Mouse (Mus musculus): Measurements from ENCODE around the gene Olfr519. TPM values are rescaled to one million over a fixed set of nuclear protein-coding genes. Genes with fewer than 3 reads are reported as not detected.

The Olfr519 gene
- polyA plus RNA-seq (2014; fragmentation: Nextera tagmentation; extraction: Ambion mirVana), result not detected in 2 replicates

DNA sequence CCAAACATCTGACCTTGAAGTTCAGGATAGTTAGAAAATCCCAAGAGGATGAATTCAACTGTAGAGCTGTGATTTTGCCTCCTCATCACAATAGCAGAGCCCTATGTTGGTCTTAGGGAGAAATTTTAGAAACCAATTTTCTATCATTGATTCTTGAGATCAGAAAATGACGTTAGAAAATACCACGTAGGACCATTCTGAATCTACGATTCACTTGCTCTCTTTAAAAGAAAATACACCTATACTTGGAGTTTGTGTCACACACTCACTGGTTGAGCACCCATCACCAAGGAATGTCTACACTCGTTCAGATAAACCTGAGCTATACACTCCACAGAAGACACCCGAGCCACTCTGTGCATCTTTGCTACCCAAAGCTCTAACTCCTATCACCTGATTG lies at the start of gene Olfr519:
TSS of gene Olfr519 (minus strand) at position 101 of the 400 bp plus-strand sequence.
- Histone ChIP-seq H3K9ac (ENCODE audit: low read depth, low read length) (no peak within 1 kb of the TSS), H3K4me1 (ENCODE audit: control insufficient read depth, insufficient read depth, low read length) (no peaks in the 10 kb centered on the region), H3K4me3 (ENCODE audit: low read depth, low read length) (no peak within 1 kb of the TSS), H3K4me2 (ENCODE audit: low read depth, low read length) (no peak within 1 kb of the TSS), H3K27ac (replicated peaks; ENCODE audit: low read depth, low read length) (no peak within 1 kb of the TSS), H3K36me3 (ENCODE audit: control insufficient read depth, insufficient read depth, low read length) (no peaks in the 10 kb centered on the region), H3K27me3 (replicated peaks; ENCODE audit: control insufficient read depth, insufficient read depth, low read length) (no peaks in the 10 kb centered on the region), H3K9me3 (ENCODE audit: control insufficient read depth, low read length) (no peaks in the 10 kb centered on the region)
- ATAC-seq (ENCODE audit: low read depth) (no peak), DNase-seq (ENCODE audit: low spot score) (no peak)
- WGBS, result 85% methylated on average over 5 of the region's 5 CpGs

DNA sequence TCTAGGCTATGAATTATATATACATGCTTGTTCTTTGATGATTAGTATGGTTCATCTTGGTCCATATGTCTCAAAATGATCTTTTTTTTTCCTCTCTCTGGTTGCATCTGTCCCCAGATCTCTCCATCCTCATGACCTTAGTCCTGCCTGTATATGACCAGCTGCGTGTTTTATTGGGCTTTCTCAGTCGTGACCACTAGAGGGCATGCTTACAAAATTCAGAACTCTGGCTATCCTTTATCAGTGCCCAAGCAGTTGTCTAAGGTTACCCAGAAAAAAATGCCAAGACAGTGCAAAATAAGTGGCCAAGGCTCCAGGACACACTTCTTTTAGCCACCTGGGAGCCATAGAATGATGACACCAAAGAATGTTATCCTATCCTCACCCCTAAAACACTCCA lies 49.8 kb upstream of the Olfr519 start:
- Histone ChIP-seq H3K4me3 (ENCODE audit: low read depth, low read length) (no peak overlapping the region), H3K4me2 (ENCODE audit: low read depth, low read length) (no peak overlapping the region), H3K9me3 (ENCODE audit: control insufficient read depth, low read length) (no peaks in the 10 kb centered on the region), H3K4me1 (ENCODE audit: control insufficient read depth, insufficient read depth, low read length) (no peaks in the 10 kb centered on the region), H3K36me3 (ENCODE audit: control insufficient read depth, insufficient read depth, low read length) (peaks cover 59% of the 10 kb centered on the region), H3K9ac (ENCODE audit: low read depth, low read length) (no peak overlapping the region), H3K27me3 (replicated peaks; ENCODE audit: control insufficient read depth, insufficient read depth, low read length) (peaks cover 2% of the 10 kb centered on the region; the same call in 1 of the 2 replicates), H3K27ac (replicated peaks; ENCODE audit: low read depth, low read length) (no peak overlapping the region)
- no peak for ATAC-seq (ENCODE audit: low read depth)
- WGBS, result 2% methylated on average over 2 of the region's 2 CpGs
- peak; percentile 28 for DNase-seq (ENCODE audit: low spot score)

DNA sequence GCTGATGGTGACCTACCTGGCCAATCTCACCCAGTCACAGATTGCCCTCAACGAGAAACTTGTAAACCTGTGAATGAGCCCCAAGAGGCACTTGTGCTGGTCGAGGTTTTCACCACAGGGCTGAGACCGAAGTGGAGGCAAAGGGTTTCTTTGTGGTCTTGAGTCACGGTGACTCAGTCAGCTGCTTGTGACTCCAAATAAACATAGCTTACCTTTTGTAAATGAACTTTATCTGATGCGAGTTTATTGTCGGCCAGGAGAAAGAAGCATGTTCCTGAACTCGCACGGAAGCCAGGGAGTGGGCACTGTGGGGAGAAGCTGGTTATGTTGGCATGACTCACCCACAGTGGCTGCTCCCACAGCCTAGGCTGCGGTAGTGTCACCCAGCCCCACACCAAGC lies 47.2 kb upstream of the Olfr519 start:
- Histone ChIP-seq H3K4me3 (ENCODE audit: low read depth, low read length) (no peak overlapping the region), H3K27me3 (replicated peaks; ENCODE audit: control insufficient read depth, insufficient read depth, low read length) (no peaks in the 10 kb centered on the region), H3K4me1 (ENCODE audit: control insufficient read depth, insufficient read depth, low read length) (no peaks in the 10 kb centered on the region), H3K9me3 (ENCODE audit: control insufficient read depth, low read length) (no peaks in the 10 kb centered on the region), H3K36me3 (ENCODE audit: control insufficient read depth, insufficient read depth, low read length) (peaks cover 76% of the 10 kb centered on the region), H3K4me2 (ENCODE audit: low read depth, low read length) (no peak overlapping the region), H3K27ac (replicated peaks; ENCODE audit: low read depth, low read length) (no peak overlapping the region), H3K9ac (ENCODE audit: low read depth, low read length) (no peak overlapping the region)
- ATAC-seq (ENCODE audit: low read depth) (no peak), DNase-seq (ENCODE audit: low spot score) (no peak)
- 90% methylated on average over 9 of the region's 9 CpGs for WGBS

DNA sequence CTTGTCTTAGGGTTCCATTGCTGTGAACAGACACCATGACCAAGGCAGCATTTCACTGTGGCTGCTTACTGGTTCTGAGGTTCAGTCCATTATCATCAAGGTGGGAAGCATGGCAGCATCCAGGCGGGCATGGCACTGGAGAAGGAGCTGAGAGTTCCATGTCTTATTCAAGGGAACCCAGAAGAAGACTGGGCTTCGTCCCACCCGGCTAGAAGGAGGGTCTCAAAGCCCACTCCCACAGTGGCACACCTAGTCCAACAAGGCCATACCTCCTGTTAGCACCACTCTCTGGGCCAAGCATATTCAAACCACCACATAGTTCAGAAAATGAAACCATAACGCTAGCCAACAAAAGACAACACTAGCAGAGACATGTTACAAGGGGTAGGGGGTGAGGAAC lies 42.4 kb upstream of the Olfr519 start:
- Histone ChIP-seq H3K4me2 (ENCODE audit: low read depth, low read length) (no peak overlapping the region), H3K9me3 (ENCODE audit: control insufficient read depth, low read length) (no peaks in the 10 kb centered on the region), H3K27me3 (replicated peaks; ENCODE audit: control insufficient read depth, insufficient read depth, low read length) (no peaks in the 10 kb centered on the region), H3K9ac (ENCODE audit: low read depth, low read length) (no peak overlapping the region), H3K27ac (replicated peaks; ENCODE audit: low read depth, low read length) (no peak overlapping the region), H3K4me1 (ENCODE audit: control insufficient read depth, insufficient read depth, low read length) (peaks cover 11% of the 10 kb centered on the region), H3K4me3 (ENCODE audit: low read depth, low read length) (no peak overlapping the region), H3K36me3 (ENCODE audit: control insufficient read depth, insufficient read depth, low read length) (peaks cover 43% of the 10 kb centered on the region)
- 95% methylated on average over 4 of the region's 4 CpGs for WGBS
- DNase-seq (ENCODE audit: low spot score), result no peak
- no peak for ATAC-seq (ENCODE audit: low read depth)

DNA sequence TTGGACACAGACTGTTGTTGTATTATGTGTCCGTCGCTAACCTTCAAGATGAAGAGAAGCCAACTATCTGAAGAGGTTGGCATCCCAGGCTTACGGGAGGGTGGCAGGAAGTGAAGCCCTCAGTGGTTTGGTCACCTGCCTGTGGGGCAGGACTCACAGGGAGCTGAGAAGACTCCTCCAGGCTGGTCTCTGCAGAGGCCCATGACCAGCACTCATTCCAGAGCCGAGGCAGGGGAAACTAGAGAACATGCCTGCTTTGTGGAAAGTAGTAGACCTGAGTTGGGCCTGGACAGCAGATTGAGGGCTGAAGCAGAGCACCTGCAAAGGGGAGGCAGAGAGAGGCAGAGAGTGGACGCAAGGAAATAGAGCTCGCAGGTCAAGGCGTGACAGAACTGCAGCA lies 41.2 kb upstream of the Olfr519 start:
- Histone ChIP-seq H3K27ac (replicated peaks; ENCODE audit: low read depth, low read length) (no peak overlapping the region), H3K36me3 (ENCODE audit: control insufficient read depth, insufficient read depth, low read length) (peaks cover 31% of the 10 kb centered on the region), H3K9me3 (ENCODE audit: control insufficient read depth, low read length) (no peaks in the 10 kb centered on the region), H3K9ac (ENCODE audit: low read depth, low read length) (peak overlapping the region; percentile 91), H3K4me3 (ENCODE audit: low read depth, low read length) (peak overlapping the region; percentile 82), H3K27me3 (replicated peaks; ENCODE audit: control insufficient read depth, insufficient read depth, low read length) (no peaks in the 10 kb centered on the region), H3K4me2 (ENCODE audit: low read depth, low read length) (peak overlapping the region; percentile 91), H3K4me1 (ENCODE audit: control insufficient read depth, insufficient read depth, low read length) (peaks cover 11% of the 10 kb centered on the region)
- ATAC-seq (ENCODE audit: low read depth) (no peak), DNase-seq (ENCODE audit: low spot score) (no peak)
- WGBS, result 81% methylated on average over 7 of the region's 7 CpGs

DNA sequence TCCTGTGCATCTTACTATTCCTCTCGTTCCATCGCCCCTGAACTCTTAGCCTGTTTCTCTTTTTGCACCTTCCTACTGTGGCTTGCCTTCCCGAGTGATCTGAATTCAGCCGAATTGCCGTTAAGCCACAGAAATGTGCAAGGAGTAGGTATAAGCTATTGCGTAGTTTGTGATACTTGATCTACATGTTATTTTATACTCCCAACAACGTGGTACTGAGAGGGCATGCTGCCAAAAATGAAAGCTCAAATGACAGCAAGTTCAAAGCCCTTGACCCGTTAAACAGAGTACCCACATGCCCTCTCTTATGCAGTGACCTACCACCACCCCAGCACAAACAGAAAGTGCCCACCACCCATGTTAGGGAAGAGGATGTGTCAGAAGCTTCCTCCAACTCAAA lies 40.6 kb upstream of the Olfr519 start:
- ATAC-seq (ENCODE audit: low read depth), result no peak

DNA sequence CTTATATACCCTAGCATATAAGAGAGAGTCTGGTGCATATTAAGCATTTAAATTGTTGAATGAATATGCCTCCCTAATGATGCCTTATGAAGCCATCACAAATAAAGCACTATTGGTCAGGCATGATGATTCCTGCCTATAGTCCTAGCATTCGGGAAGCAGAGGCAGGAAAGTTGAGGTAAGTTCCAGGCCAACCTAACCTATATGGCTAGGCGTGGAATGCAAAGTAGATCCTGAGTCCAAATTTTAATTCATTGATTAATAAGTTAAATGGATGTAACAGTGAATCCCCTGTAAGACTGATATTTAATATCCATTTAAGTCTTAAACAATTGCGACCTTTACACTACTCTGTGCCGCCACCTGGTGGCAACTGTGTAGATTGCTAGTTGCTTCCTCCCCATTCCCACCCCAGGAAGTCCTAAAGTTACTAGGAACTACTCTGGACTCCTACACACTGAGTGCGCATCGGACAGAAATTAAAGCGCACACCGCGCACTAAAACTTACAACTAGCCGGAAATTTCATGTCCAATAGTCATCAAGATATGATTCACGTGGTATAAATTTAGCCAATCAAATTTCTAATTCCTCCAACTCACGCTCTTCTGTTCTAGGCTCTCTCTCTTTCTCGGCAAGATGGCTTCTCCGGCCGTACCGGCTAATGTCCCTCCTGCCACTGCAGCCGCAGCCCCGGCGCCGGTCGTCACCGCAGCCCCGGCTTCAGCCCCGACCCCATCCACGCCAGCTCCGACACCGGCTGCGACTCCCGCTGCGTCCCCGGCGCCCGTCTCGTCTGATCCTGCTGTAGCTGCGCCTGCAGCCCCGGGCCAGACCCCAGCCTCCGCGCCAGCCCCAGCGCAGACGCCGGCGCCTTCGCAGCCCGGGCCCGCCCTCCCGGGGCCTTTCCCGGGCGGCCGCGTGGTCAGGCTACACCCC lies 39.8 kb upstream of the Olfr519 start, which contains the start of gene Eif3f:
TSS of gene Eif3f (plus strand) at position 624 of the 938 bp plus-strand sequence.
- Histone ChIP-seq H3K4me1 (ENCODE audit: control insufficient read depth, insufficient read depth, low read length) (peaks cover 11% of the 10 kb centered on the region), H3K9me3 (ENCODE audit: control insufficient read depth, low read length) (no peaks in the 10 kb centered on the region), H3K36me3 (ENCODE audit: control insufficient read depth, insufficient read depth, low read length) (peaks cover 18% of the 10 kb centered on the region), H3K27me3 (replicated peaks; ENCODE audit: control insufficient read depth, insufficient read depth, low read length) (no peaks in the 10 kb centered on the region), H3K27ac (replicated peaks; ENCODE audit: low read depth, low read length) (peak within 1 kb of the TSS; percentile 75; the same call in 1 of the 2 replicates), H3K4me3 (ENCODE audit: low read depth, low read length) (peak within 1 kb of the TSS; percentile 82), H3K9ac (ENCODE audit: low read depth, low read length) (peak within 1 kb of the TSS; percentile 91), H3K4me2 (ENCODE audit: low read depth, low read length) (peak within 1 kb of the TSS; percentile 91)
- DNase-seq (ENCODE audit: low spot score), result peak; percentile 98
- peak; percentile 99 for ATAC-seq (ENCODE audit: low read depth)
- 2% methylated on average over 40 of the region's 50 CpGs for WGBS

More for the DNA sequence above, 40.6 kb upstream of the Olfr519 start:
- peak overlapping the region; percentile 75; the same call in 1 of the 2 replicates for H3K27ac ChIP-seq (replicated peaks; ENCODE audit: low read depth, low read length)
- no peaks in the 10 kb centered on the region for H3K9me3 ChIP-seq (ENCODE audit: control insufficient read depth, low read length)
- DNase-seq (ENCODE audit: low spot score), result no peak
- H3K4me3 ChIP-seq (ENCODE audit: low read depth, low read length), result peak overlapping the region; percentile 82
- peaks cover 26% of the 10 kb centered on the region for H3K36me3 ChIP-seq (ENCODE audit: control insufficient read depth, insufficient read depth, low read length)
- no peaks in the 10 kb centered on the region for H3K27me3 ChIP-seq (replicated peaks; ENCODE audit: control insufficient read depth, insufficient read depth, low read length)
- peak overlapping the region; percentile 91 for H3K4me2 ChIP-seq (ENCODE audit: low read depth, low read length)
- WGBS, result 1% methylated on average over 8 of the region's 8 CpGs
- peaks cover 11% of the 10 kb centered on the region for H3K4me1 ChIP-seq (ENCODE audit: control insufficient read depth, insufficient read depth, low read length)
- H3K9ac ChIP-seq (ENCODE audit: low read depth, low read length), result peak overlapping the region; percentile 91

DNA sequence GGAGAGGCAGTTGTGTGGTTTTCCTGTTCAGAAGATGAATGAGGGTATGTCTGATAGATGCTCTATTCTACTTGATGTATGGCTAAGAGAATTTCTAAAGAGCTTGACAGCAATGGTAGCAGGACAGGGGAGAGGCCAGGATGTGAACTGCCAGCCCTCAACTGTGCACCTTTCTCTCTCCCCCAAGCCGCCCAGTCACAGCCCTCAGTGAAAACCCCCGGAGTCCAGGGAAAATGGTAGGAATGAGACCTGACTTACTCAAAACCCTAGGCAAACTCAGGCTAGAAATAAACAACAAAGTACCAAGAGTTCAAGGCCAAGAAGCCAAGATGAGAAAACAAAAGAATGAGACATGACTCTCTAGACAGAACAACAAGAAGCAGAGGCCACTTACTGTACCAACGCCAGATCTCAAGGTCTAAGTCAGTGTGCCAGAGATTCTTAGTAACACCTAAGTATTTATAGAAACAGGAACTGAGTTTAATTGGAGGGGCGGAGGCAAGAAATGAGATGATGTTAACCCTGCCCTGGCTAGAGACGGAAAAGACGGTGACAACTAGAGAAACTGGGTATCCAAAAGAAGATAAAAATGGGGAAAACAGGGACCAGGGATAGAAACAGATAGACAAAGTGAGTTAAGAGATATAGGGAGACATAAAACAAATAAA lies 35.6 kb upstream of the Olfr519 start, which contains the start of gene Nlrp10:
TSS of gene Nlrp10 (minus strand) at position 453 of the 668 bp plus-strand sequence.
- DNase-seq (ENCODE audit: low spot score) (no peak), ATAC-seq (ENCODE audit: low read depth) (no peak)
- no peaks in the 10 kb centered on the region for H3K27me3 ChIP-seq (replicated peaks; ENCODE audit: control insufficient read depth, insufficient read depth, low read length)
- no peaks in the 10 kb centered on the region for H3K36me3 ChIP-seq (ENCODE audit: control insufficient read depth, insufficient read depth, low read length)
- H3K27ac ChIP-seq (replicated peaks; ENCODE audit: low read depth, low read length), result no peak within 1 kb of the TSS
- H3K4me3 ChIP-seq (ENCODE audit: low read depth, low read length), result no peak within 1 kb of the TSS
- no peaks in the 10 kb centered on the region for H3K9me3 ChIP-seq (ENCODE audit: control insufficient read depth, low read length)
- H3K4me1 ChIP-seq (ENCODE audit: control insufficient read depth, insufficient read depth, low read length), result no peaks in the 10 kb centered on the region
- WGBS, result 71% methylated on average over 6 of the region's 6 CpGs
- no peak within 1 kb of the TSS for H3K4me2 ChIP-seq (ENCODE audit: low read depth, low read length)
- H3K9ac ChIP-seq (ENCODE audit: low read depth, low read length), result no peak within 1 kb of the TSS
